Mouse (Mus musculus) testis, postnatal 10 days (tissue): ENCODE measurements around the gene Fam229a.
"Not testable (repeated sequence)": the region's sequence is repeated elsewhere in the genome, so short reads cannot be mapped to it uniquely, and the experiment has no call there.

Experiments used
- DNase-seq: peaks from one replicate; pipeline ENCODE4 v3.0.0; 2021; ENCODE audit warnings: low spot score

The Fam229a gene

DNA sequence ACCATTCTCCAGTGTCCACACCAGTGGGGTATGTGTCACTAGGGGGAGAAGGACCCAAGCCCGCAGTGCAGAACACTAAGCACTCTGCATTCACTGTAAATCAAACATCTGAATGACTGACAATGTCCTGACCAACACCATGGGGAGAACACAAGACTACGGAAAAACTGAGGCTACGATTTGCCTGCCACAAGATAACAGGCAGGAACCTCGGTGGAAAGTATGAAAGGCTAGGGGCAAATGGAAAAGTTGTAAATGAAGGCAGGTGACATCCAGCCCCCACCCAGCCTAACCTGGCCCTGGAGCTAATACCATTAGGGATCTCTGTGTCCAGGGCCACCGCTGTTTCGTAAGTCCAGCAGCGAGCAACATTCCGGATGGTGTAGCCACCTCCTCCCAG is 27.5 kb downstream of the Fam229a start:
- DNase-seq = no peak

DNA sequence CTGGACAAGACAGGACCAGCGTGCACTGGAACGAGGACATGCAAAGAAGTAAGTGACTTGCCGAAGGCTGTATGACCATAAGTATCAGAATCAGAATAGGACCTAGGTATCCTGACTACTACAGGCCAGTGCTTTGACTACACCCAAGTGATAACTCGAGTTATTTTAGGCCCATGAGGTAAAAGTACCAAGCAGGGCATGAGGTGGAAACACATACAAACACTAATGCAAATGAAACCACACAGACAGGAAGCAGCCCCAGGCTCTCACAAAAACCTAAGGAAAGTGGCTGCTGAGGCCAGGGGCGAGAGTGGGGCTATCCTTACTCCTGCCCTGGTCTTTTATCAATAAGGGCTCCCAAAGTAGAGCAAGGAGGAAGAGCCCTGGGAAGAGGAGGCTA is 34.3 kb downstream of the Fam229a start:
- no peak for DNase-seq

DNA sequence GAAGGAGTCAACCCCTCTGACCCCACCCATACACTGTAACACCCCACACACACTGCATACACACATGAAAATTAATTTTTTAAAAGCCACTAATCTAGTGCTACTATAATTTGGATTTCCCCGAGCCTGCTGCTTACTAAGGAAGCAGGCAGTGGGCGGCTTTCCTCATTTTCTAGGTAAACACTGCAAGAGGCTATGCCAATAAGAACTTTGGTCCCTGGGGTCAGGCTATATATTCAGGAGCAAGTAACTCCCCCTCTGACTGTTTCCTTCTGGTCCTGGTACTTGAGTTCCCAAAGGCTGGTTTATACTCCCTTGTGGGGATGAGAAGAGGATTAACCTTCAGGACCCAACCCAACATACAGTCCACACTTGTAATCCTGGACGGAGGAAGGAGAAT is 34.9 kb downstream of the Fam229a start:
- no peak for DNase-seq

DNA sequence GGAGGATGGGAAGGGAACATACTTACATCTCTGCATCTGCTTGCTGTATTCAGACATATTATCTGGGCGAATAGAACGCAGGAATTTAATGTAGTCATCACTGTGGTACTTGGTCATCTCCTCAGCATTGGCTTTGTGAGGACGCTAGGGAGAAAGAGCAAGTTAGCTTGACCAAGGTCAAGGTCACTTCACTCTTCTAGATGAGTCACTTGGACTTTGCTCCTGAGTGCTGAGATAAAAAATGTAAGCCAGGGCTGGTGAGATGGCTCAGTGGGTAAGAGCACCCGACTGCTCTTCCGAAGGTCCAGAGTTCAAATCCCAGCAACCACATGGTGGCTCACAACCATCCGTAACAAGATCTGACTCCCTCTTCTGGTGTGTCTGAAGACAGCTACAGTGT is 37.9 kb downstream of the Fam229a start:
- DNase-seq = not testable (repeated sequence)

DNA sequence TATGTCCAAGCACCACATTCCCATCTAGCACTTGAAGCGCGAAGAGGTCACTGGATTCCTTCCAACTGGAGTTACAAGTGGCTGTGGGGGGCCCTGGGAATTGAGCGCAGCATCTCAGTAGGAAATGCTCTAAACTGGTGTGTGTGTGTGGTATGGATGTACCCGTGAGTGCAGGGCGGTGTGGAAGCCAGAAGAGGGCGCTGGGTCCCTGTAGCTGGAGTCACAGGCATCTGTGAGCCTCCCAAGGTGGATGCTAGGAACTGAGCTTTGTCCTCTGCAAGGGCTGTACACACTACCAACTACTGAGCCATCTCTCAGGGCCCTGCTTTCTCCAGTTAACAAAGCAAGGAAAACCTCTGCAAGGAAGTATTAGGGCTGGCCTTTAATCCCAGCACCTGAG is 49.0 kb downstream of the Fam229a start:
- DNase-seq = peak; percentile 53
